Mouse (Mus musculus) lung, embryonic 16.5 days (tissue): Measurements from ENCODE around the gene Rnf215. TPM values are rescaled to one million over a fixed set of nuclear protein-coding genes. Genes with fewer than 3 reads are reported as not detected.
"Not testable (repeated sequence)": the region's sequence is repeated elsewhere in the genome, so short reads cannot be mapped to it uniquely, and the experiment has no call there.

ENCODE experiments used
- ATAC-seq: fragments of 200-750 bp; cut with Nextera tagmentation; 2 replicates; pipeline ENCODE4 v1.8.0; 2017; ENCODE audit warnings: low read depth, mild to moderate bottlenecking, moderate library complexity
- H3K27ac ChIP-seq: fragments of 300-500 bp; sonication (generic); 2 replicates; pipeline ENCODE4 v1.5.1; 2014; ENCODE audit warnings: mild to moderate bottlenecking, control low read depth, low read length
- H3K27me3 ChIP-seq: fragments of 300-500 bp; sonication (generic); 2 replicates; pipeline ENCODE4 v1.6.1; 2014; ENCODE audit warnings: low read depth, low read length, mixed read lengths; ENCODE audit not compliant: control insufficient read depth, insufficient read depth
- H3K36me3 ChIP-seq: fragments of 300-500 bp; sonication (generic); 2 replicates; pipeline ENCODE4 v1.6.1; 2014; ENCODE audit warnings: low read length; ENCODE audit not compliant: control insufficient read depth, insufficient read depth
- H3K4me1 ChIP-seq: fragments of 300-500 bp; sonication (generic); replicated peaks from 2 replicates; pipeline ENCODE4 v1.6.1; 2014; ENCODE audit warnings: low read length, mixed read lengths; ENCODE audit not compliant: control insufficient read depth, insufficient read depth
- H3K4me2 ChIP-seq: fragments of 300-500 bp; sonication (generic); 2 replicates; pipeline ENCODE4 v1.6.1; 2014; ENCODE audit warnings: low read depth, low read length, control low read depth
- H3K4me3 ChIP-seq: fragments of 300-500 bp; sonication (generic); 2 replicates; pipeline ENCODE4 v1.5.1; 2014; ENCODE audit warnings: mild to moderate bottlenecking, low read length, control low read depth
- H3K9ac ChIP-seq: fragments of 300-500 bp; sonication (generic); 2 replicates; pipeline ENCODE4 v1.6.1; 2014; ENCODE audit warnings: low read length, control low read depth
- H3K9me3 ChIP-seq: fragments of 300-500 bp; sonication (generic); 2 replicates; pipeline ENCODE4 v1.6.1; 2016; ENCODE audit warnings: low read length; ENCODE audit not compliant: control insufficient read depth
- WGBS: fragments of 180-500 bp; shearing (Covaris S2); extraction: QIAGEN DNeasy Blood & Tissue Kit; methylation state at CpG from one replicate; pipeline ENCODE4 v1.1.7; 2014; 5-methylcytosine and 5-hydroxymethylcytosine counted together
- polyA plus RNA-seq: library from polyadenylated mRNA; unstranded; fragments of >200 nt; fragmentation: Nextera tagmentation; extraction: Ambion mirVana; gene quantifications from 2 replicates; pipeline ENCODE4 v1.2.1, GENCODE M21; 2015

The Rnf215 gene
- polyA plus RNA-seq, 1 experiment from 2014 or later = 35.7 TPM

DNA sequence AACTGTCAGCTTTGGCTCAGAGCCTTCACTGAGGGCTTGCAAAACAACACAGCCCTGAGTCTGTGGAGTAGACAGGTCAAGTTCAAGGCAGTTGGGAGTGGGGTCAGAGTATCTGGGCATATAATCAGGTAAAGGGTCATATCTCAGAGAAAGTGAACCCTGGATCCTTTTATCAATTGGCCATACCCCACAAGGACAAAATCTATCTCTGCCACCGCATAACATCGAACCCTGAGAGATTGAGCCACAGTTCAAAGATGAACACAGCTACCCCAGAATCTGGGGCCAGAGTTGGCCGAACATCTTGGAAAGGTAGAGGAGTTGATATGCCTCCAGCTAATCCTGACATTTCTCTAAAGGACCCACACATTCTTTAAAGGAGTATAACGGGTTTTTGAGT, 23.0 kb upstream of the Rnf215 start:
- ATAC-seq = no peak
- no peaks in the 10 kb centered on the region for H3K9me3 ChIP-seq

GRCm38 (mm10) chr11:4112861-4113260, 22.1 kb upstream of the Rnf215 start:
- Histone ChIP-seq H3K36me3 (no peaks in the 10 kb centered on the region), H3K9me3 (no peaks in the 10 kb centered on the region), H3K27ac (no peak overlapping the region), H3K4me2 (no peak overlapping the region), H3K9ac (no peak overlapping the region), H3K4me3 (no peak overlapping the region), H3K27me3 (no peaks in the 10 kb centered on the region), H3K4me1 (peaks cover 4% of the 10 kb centered on the region; the same call in 1 of the 2 replicates)
- 82% methylated on average over 6 of the region's 6 CpGs for WGBS
- no peak for ATAC-seq

More for the DNA sequence above, 23.0 kb upstream of the Rnf215 start:
- H3K27ac ChIP-seq = no peak overlapping the region
- WGBS = 77% methylated on average over 4 of the region's 4 CpGs
- H3K9ac ChIP-seq = no peak overlapping the region
- no peaks in the 10 kb centered on the region for H3K36me3 ChIP-seq
- no peak overlapping the region for H3K4me3 ChIP-seq
- H3K27me3 ChIP-seq = no peaks in the 10 kb centered on the region
- no peaks in the 10 kb centered on the region for H3K4me1 ChIP-seq
- no peak overlapping the region for H3K4me2 ChIP-seq

- H3K36me3 ChIP-seq = no peaks in the 10 kb centered on the region
- H3K9me3 ChIP-seq = no peaks in the 10 kb centered on the region
- H3K4me2 ChIP-seq = no peak overlapping the region
- ATAC-seq = no peak
- no peaks in the 10 kb centered on the region for H3K27me3 ChIP-seq
- no peak overlapping the region for H3K27ac ChIP-seq
- no peak overlapping the region for H3K4me3 ChIP-seq
- H3K9ac ChIP-seq = no peak overlapping the region
- H3K4me1 ChIP-seq = peaks cover 10% of the 10 kb centered on the region
- WGBS = 72% methylated on average over 4 of the region's 4 CpGs
Observed at GRCm38 (mm10) chr11:4113496-4113895, 21.5 kb upstream of the Rnf215 start.

DNA sequence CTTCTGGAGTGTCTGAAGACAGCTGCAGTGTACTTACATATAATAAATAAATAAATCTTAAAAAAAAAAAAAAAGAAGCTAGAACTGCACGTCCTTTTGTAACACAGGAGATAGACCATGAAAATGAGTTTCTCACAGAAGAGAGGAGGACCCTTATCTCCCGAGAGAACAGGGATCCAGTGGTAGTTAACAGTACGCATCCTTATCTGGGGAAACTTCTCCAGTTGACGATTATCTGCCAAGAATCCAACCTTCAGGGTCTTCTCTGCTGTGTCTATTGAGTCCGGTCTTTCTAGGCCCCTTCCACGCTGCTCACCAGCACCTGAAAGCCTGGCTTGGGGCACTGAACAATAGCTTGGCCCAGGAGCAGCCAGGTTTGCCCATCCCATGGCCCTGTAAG, 21.0 kb upstream of the Rnf215 start:
- ATAC-seq = no peak
- H3K36me3 ChIP-seq = no peaks in the 10 kb centered on the region
- 62% methylated on average over 6 of the region's 6 CpGs for WGBS
- no peaks in the 10 kb centered on the region for H3K27me3 ChIP-seq
- no peak overlapping the region for H3K4me3 ChIP-seq
- H3K27ac ChIP-seq = no peak overlapping the region
- no peak overlapping the region for H3K4me2 ChIP-seq
- H3K4me1 ChIP-seq = peaks cover 12% of the 10 kb centered on the region
- no peaks in the 10 kb centered on the region for H3K9me3 ChIP-seq
- no peak overlapping the region for H3K9ac ChIP-seq

- H3K27ac ChIP-seq, H3K9ac ChIP-seq, H3K4me2 ChIP-seq, H3K27me3 ChIP-seq, H3K4me3 ChIP-seq, H3K36me3 ChIP-seq, H3K9me3 ChIP-seq, ATAC-seq: not testable (repeated sequence)
- WGBS = 79% methylated on average over 6 of the region's 6 CpGs
- peaks cover 14% of the 10 kb centered on the region for H3K4me1 ChIP-seq
Observed at GRCm38 (mm10) chr11:4114541-4114940, 20.5 kb upstream of the Rnf215 start.

- Histone ChIP-seq H3K4me1 (peaks cover 14% of the 10 kb centered on the region), H3K36me3 (no peaks in the 10 kb centered on the region), H3K4me2 (no peak overlapping the region), H3K27ac (no peak overlapping the region), H3K27me3 (no peaks in the 10 kb centered on the region), H3K9me3 (no peaks in the 10 kb centered on the region), H3K4me3 (no peak overlapping the region), H3K9ac (no peak overlapping the region)
- no peak for ATAC-seq
- WGBS = 74% methylated on average over 4 of the region's 4 CpGs
Observed at GRCm38 (mm10) chr11:4115407-4115806, 19.6 kb upstream of the Rnf215 start.

DNA sequence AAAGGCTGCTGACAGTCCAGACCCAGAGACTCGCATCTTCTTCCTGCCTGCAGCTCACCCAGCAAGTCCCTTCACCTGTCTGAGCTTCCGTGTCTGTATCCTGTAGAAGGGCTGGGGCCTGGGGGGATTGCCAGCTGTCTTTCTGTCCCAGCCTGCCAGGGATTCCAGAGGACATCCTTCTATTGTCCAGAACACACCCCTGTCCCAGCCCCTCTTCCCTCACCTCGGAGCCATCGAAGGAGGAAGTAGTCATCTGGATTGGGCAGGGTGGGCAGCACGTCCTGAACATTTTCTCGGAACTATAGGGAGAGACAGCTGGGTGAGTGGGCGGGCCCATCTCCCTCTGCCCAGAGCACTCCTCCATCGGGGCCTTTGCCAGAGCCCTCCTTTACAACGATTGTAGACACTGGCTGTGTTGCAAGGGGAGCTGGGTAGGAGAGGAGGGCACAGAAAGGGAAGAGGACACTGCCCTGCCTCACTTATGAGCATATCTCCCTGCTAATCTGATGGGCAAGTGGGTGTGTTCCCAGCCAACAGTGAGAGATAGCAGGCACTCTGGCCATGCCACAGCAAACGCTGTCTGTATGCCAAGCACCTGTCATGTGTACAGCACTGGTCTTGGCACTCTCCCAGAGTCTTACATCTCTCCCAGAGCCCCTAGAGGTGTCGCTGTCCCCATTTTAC, 18.4 kb upstream of the Rnf215 start:
- Histone ChIP-seq H3K4me2 (no peak overlapping the region), H3K27me3 (no peaks in the 10 kb centered on the region), H3K36me3 (no peaks in the 10 kb centered on the region), H3K9ac (no peak overlapping the region), H3K27ac (no peak overlapping the region), H3K9me3 (no peaks in the 10 kb centered on the region), H3K4me3 (no peak overlapping the region), H3K4me1 (peaks cover 14% of the 10 kb centered on the region)
- 47% methylated on average over 11 of the region's 11 CpGs for WGBS
- ATAC-seq = no peak

DNA sequence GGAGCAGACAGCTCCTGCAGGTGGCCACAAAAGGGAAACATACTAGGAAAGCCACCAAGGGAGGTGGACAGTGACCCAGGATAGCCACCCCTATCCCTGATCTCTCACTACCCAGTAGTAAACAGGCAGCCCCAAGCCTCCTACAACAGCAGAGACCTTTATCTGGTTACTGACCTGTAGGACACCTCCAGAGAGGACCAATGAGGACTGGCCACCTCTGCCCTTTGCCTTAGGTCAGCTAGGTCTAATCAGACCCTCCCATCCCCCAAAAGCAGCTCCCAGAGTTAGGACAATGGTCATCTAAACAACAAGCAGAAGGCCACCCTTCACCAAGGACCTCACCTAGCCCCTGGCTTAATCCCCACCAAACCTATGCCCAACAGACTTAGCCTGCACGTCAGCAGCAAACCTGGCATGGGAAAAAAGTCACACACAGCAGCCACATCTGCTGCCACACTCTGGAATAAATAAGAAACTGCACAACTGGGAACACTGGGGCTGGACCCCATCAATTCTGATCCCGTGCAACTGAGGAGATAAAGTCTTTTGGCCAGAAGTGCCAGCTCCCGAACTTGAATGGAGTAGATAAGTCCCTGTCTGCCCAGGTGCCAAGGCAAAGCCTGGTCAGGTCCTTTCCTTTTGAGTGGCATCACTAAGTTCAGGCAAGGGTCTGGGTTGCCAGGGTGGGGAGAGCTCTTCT, 17.5 kb upstream of the Rnf215 start:
- no peaks in the 10 kb centered on the region for H3K27me3 ChIP-seq
- H3K36me3 ChIP-seq = no peaks in the 10 kb centered on the region
- peak overlapping the region; percentile 88 for H3K4me2 ChIP-seq
- no peak for ATAC-seq
- 12% methylated on average over 3 of the region's 3 CpGs for WGBS
- no peaks in the 10 kb centered on the region for H3K9me3 ChIP-seq
- peak overlapping the region; percentile 59 for H3K4me3 ChIP-seq
- peak overlapping the region; percentile 69; the same call in 1 of the 2 replicates for H3K9ac ChIP-seq
- peaks cover 14% of the 10 kb centered on the region for H3K4me1 ChIP-seq
- H3K27ac ChIP-seq = no peak overlapping the region

DNA sequence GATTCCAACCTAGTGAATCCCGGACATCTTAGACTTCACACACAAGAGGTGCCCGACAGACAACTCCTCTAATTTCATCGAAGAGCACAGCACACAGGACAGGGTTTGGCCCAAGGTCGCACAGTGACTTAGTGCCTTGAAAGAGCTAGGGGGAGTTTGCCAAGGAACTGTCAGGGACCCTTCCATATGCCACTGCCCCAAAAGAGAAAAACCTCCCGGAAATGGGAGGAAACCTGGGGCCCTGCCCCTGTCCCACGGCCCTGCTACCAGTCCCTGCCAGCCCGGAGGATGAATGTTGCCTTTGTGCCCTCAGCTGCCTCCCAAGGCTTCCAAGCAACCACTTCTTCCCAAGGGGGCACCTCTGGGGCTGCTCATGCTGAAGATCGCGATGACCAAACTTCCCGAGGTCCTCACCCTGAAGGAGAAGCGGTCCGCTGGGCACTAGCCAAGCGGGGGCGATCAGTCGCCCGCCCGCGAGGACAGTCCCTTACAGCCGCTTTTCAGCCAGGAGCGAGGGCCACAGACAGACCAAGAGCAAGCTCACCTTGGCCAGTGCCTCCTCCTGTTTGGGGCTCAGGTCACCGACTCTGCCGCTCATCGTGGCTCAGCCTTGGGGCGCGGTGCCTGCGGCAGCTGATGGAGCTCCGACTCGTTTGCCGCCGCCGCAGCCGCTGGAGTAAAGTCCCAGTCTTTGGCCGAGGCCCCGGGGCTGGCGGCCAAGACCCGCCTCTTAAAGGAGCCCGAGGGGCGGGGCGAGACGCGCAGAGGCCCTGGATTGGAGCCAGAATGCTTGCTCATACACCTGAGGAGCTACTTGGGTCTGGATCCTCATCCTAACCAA, 16.7 kb upstream of the Rnf215 start:
- Histone ChIP-seq H3K4me1 (peaks cover 14% of the 10 kb centered on the region), H3K36me3 (no peaks in the 10 kb centered on the region), H3K27me3 (no peaks in the 10 kb centered on the region), H3K4me3 (peak overlapping the region; percentile 59), H3K27ac (no peak overlapping the region), H3K9me3 (no peaks in the 10 kb centered on the region), H3K9ac (peak overlapping the region; percentile 69), H3K4me2 (peak overlapping the region; percentile 88)
- peak; percentile 70 for ATAC-seq
- WGBS = 1% methylated on average over 41 of the region's 41 CpGs
